Mouse (Mus musculus): ENCODE measurements around the gene Basp1.

GRCm38 (mm10) chr15:25365503-25365902 lies 48.1 kb downstream of the Basp1 start:
- no peak for TF ChIP-seq MAX (IDR thresholded peaks at IDR 0.05; ENCODE audit: low read length)
- no peak for TF ChIP-seq USF2 (conservative IDR thresholded peaks at IDR 0.05; ENCODE audit: low read depth, low read length)
- no peak for TF ChIP-seq CTCF (conservative IDR thresholded peaks at IDR 0.05 in 1 of 2, IDR thresholded peaks at IDR 0.05 in 1 of 2; ENCODE audit: low read depth in 2 of 2, low read length in 2 of 2)
- TF ChIP-seq TBP (conservative IDR thresholded peaks at IDR 0.05; ENCODE audit: low read depth, low read length), result no peak
- no peak for TF ChIP-seq BHLHE40 (IDR thresholded peaks at IDR 0.05; ENCODE audit: low read depth, low read length)
- no peak for TF ChIP-seq MXI1 (IDR thresholded peaks at IDR 0.05; ENCODE audit: low read depth, low read length)
- no peak for TF ChIP-seq SIN3A (IDR thresholded peaks at IDR 0.05; ENCODE audit: low read length)
- TF ChIP-seq TCF12 (IDR thresholded peaks at IDR 0.05; ENCODE audit: low read depth, low read length), result no peak
- TF ChIP-seq CHD2 (IDR thresholded peaks at IDR 0.05; ENCODE audit: low read length), result no peak
- no peak for TF ChIP-seq NELFE (IDR thresholded peaks at IDR 0.05; ENCODE audit: low read depth, low read length)

All from CH12.LX (cell line).